Mouse (Mus musculus) kidney, embryonic 16.5 days (tissue): ENCODE data around the gene Rab8a. TPM values are rescaled to one million over a fixed set of nuclear protein-coding genes. Genes with fewer than 3 reads are reported as not detected.
A peak's percentile ranks its signal among the peaks of the same experiment; 100 is the strongest.

Experiments used
- ATAC-seq: fragments of 200-750 bp; cut with Nextera tagmentation; 2 replicates; pipeline ENCODE4 v1.8.0; 2017; ENCODE audit warnings: moderate TSS enrichment; ENCODE audit not compliant: low FRiP score, low TSS enrichment
- H3K27ac ChIP-seq: fragments of 300-500 bp; sonication (generic); 2 replicates; pipeline ENCODE4 v1.5.1; 2014; ENCODE audit warnings: low read length
- H3K27me3 ChIP-seq: fragments of 300-500 bp; sonication (generic); 2 replicates; pipeline ENCODE4 v1.6.1; 2014; ENCODE audit warnings: low read length, control low read depth, mixed read lengths; ENCODE audit not compliant: insufficient read depth
- H3K36me3 ChIP-seq: fragments of 300-500 bp; sonication (generic); 2 replicates; pipeline ENCODE4 v1.6.1; 2014; ENCODE audit warnings: low read length, control low read depth, mixed read lengths; ENCODE audit not compliant: insufficient read depth
- H3K4me1 ChIP-seq: fragments of 300-500 bp; sonication (generic); 2 replicates; pipeline ENCODE4 v1.6.1; 2014; ENCODE audit warnings: low read length, control low read depth, mixed read lengths; ENCODE audit not compliant: insufficient read depth
- H3K4me2 ChIP-seq: fragments of 300-500 bp; sonication (generic); replicated peaks from 2 replicates; pipeline ENCODE4 v1.6.1; 2014; ENCODE audit warnings: low read depth, low read length
- H3K4me3 ChIP-seq: fragments of 300-500 bp; sonication (generic); 2 replicates; pipeline ENCODE4 v1.5.1; 2014; ENCODE audit warnings: mild to moderate bottlenecking, low read length
- H3K9ac ChIP-seq: fragments of 300-500 bp; sonication (generic); replicated peaks from 2 replicates; pipeline ENCODE4 v1.6.1; 2014; ENCODE audit warnings: low read length
- H3K9me3 ChIP-seq: fragments of 300-500 bp; sonication (generic); 2 replicates; pipeline ENCODE4 v1.6.1; 2016; ENCODE audit warnings: low read length, control low read depth
- WGBS: fragments of 180-500 bp; shearing (Covaris S2); extraction: QIAGEN DNeasy Blood & Tissue Kit; methylation state at CpG from one replicate; pipeline ENCODE4 v1.1.7; 2014; 5-methylcytosine and 5-hydroxymethylcytosine counted together
- polyA plus RNA-seq: library from polyadenylated mRNA; unstranded; fragments of >200 nt; fragmentation: Nextera tagmentation; extraction: Ambion mirVana; gene quantifications from 2 replicates; pipeline ENCODE4 v1.2.1, GENCODE M21; 2015

The Rab8a gene
- polyA plus RNA-seq, 1 experiment from 2014 or later, result 143 TPM

DNA sequence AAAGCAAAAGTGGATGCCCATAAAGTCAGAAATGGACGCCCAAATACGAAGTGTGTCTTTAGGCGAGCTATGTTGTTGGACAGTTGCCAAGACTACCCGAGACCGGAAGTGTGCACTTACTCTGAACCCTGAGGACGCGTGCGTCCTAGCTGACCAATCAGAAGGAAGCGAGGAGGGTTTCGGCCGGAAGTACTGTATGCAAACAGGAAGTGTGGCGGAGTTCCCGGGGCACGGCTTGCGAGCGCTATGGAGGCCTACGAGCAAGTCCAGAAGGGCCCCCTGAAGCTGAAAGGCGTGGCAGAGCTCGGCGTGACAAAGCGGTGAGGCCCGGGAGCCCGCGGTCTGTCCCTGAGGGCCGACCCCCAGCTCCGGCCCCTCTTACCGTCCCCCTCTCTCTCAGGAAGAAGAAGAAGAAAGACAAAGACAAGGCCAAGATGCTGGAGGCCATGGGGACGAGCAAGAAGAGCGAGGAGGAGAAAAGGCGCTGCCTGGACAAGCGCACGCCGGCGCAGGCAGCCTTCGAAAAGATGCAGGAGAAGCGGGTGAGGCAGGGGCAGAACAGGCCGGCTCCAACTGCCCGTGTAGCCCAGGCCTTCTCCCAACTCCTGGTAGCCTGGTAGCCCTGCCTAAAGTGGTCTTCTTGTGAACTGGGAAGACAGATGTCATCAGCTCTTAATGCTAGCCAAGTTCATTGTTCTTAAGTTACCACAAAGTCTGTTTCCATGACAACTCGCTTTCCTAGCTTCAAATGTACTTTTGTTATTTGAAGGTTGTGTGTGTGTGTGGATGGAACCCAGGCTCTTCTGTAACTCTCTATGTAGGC is 58.8 kb downstream of the Rab8a start, which contains the start of gene Fam32a:
Gene Fam32a (plus strand): TSS at position 190 of the 823 bp plus-strand sequence.
- 11% methylated on average over 39 of the region's 39 CpGs for WGBS
- H3K36me3 ChIP-seq, result peaks cover 27% of the 10 kb centered on the region
- H3K4me1 ChIP-seq, result peaks cover 7% of the 10 kb centered on the region
- H3K4me3 ChIP-seq, result peak within 1 kb of the TSS; percentile 81
- H3K4me2 ChIP-seq, result peak within 1 kb of the TSS; percentile 68
- H3K27ac ChIP-seq, result peak within 1 kb of the TSS; percentile 80
- peak; percentile 98 for ATAC-seq
- H3K9me3 ChIP-seq, result no peaks in the 10 kb centered on the region
- 0 out of 2 replicates have a peak, but pooled peaks cover 8% of the 10 kb centered on the region for H3K27me3 ChIP-seq
- H3K9ac ChIP-seq, result peak within 1 kb of the TSS; percentile 83

DNA sequence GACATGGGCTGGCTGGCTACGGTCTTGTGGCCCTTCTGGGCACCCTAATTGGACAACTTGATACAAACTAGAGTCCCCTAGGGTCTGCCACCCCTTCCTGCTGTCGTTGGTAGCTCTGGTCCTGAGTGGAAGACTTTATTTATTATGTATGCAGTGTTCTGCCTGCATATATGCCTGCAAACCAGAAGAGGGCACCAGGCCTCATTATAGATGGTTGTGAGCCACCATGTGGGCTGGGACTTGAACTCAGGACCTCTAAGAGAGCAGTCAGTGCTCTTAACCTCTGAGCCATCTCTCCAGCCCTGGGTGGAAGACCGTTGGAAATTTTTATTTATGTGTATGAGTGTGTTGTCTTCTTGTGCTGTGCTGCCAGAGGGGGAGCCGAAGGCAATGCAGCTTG is 59.8 kb downstream of the Rab8a start:
- H3K36me3 ChIP-seq, result peaks cover 27% of the 10 kb centered on the region
- H3K4me2 ChIP-seq, result peak overlapping the region; percentile 68
- H3K4me3 ChIP-seq, result peak overlapping the region; percentile 81
- WGBS, result 81% methylated on average over 4 of the region's 4 CpGs
- H3K9me3 ChIP-seq, result no peaks in the 10 kb centered on the region
- ATAC-seq, result no peak
- no peak overlapping the region for H3K9ac ChIP-seq
- H3K27ac ChIP-seq, result no peak overlapping the region
- peaks cover 7% of the 10 kb centered on the region for H3K4me1 ChIP-seq
- 0 out of 2 replicates have a peak, but pooled peaks cover 3% of the 10 kb centered on the region for H3K27me3 ChIP-seq

DNA sequence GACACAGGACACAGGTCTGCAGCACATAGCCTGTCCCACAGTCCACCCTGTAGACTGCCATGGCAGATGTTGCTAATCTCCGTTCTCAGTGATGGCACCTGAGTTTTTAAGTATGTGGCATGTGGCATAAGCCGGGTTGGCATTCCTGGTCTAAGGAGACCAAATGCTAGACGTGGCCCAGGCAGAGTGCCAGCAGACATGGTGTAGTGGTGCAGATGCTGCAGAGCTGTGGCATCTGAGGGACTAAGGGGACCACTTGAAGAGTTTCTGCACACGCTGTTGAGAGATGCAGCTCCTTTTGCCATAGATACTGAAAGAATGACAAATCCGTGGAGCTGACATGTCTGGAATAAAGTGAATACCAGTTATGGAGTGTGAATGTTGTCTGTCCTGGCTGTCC is 61.7 kb downstream of the Rab8a start:
- no peak overlapping the region for H3K27ac ChIP-seq
- WGBS, result 89% methylated on average over 5 of the region's 5 CpGs
- ATAC-seq, result no peak
- no peaks in the 10 kb centered on the region for H3K9me3 ChIP-seq
- H3K9ac ChIP-seq, result no peak overlapping the region
- peaks cover 27% of the 10 kb centered on the region for H3K36me3 ChIP-seq
- H3K4me2 ChIP-seq, result no peak overlapping the region
- H3K4me1 ChIP-seq, result peaks cover 7% of the 10 kb centered on the region
- H3K4me3 ChIP-seq, result no peak overlapping the region
- no peaks in the 10 kb centered on the region for H3K27me3 ChIP-seq

Other genes starting within 250 kb of the Rab8a start
- 26.7 and 30.8 TPM in 2 replicates for gene Zfp961, start 210.2 kb upstream of the Rab8a start, polyA plus RNA-seq
- 1.8 and 1.9 TPM in 2 replicates for gene Cyp4f18, start 151.6 kb upstream of the Rab8a start, polyA plus RNA-seq
- not detected in 2 replicates for gene Olfr372, start 120.0 kb upstream of the Rab8a start, polyA plus RNA-seq
- gene Olfr373, start 78.0 kb upstream of the Rab8a start, polyA plus RNA-seq, result 0.04 TPM in 1 of 2 replicates, not detected in the other
- not detected in 2 replicates for gene Olfr374, start 54.2 kb upstream of the Rab8a start, polyA plus RNA-seq
- gene Tpm4, start 26.2 kb upstream of the Rab8a start, polyA plus RNA-seq, result 828 and 869 TPM in 2 replicates
- not detected in 2 replicates for gene Hsh2d, start 28.4 kb downstream of the Rab8a start, polyA plus RNA-seq
- not detected in 2 replicates for gene Cib3, start 51.6 kb downstream of the Rab8a start, polyA plus RNA-seq
- gene Gm11034, start 52.4 kb downstream of the Rab8a start, polyA plus RNA-seq, result not detected in 2 replicates
- 79.5 and 80.7 TPM in 2 replicates for gene Fam32a, start 58.5 kb downstream of the Rab8a start, polyA plus RNA-seq
- 142 and 143 TPM in 2 replicates for gene Ap1m1, start 78.8 kb downstream of the Rab8a start, polyA plus RNA-seq
- gene Gm10282, start 144.1 kb downstream of the Rab8a start, polyA plus RNA-seq, result 30.6 and 40.7 TPM in 2 replicates
- gene Klf2, start 157.8 kb downstream of the Rab8a start, polyA plus RNA-seq, result 10.1 and 10.4 TPM in 2 replicates